Mouse (Mus musculus) liver, embryonic 16.5 days (tissue): ENCODE measurements around the gene St6gal2. TPM values are rescaled to one million over a fixed set of nuclear protein-coding genes. Genes with fewer than 3 reads are reported as not detected.

Source experiments
- ATAC-seq: fragments of 200-750 bp; cut with Nextera tagmentation; 2 replicates; pipeline ENCODE4 v1.8.0; 2017; ENCODE audit warnings: low read depth, mild to moderate bottlenecking, moderate number of reproducible peaks, moderate library complexity
- H3K27ac ChIP-seq: fragments of 300-500 bp; sonication (generic); 2 replicates; pipeline ENCODE4 v1.5.1; 2014; ENCODE audit warnings: mild to moderate bottlenecking, low read length
- H3K27me3 ChIP-seq: fragments of 300-500 bp; sonication (generic); 2 replicates; pipeline ENCODE4 v1.6.1; 2014; ENCODE audit warnings: low read depth, low read length, mixed read lengths; ENCODE audit not compliant: control insufficient read depth, insufficient read depth
- H3K36me3 ChIP-seq: fragments of 300-500 bp; sonication (generic); 2 replicates; pipeline ENCODE4 v1.6.1; 2014; ENCODE audit warnings: mild to moderate bottlenecking; ENCODE audit not compliant: control insufficient read depth, insufficient read depth
- H3K4me1 ChIP-seq: fragments of 300-500 bp; sonication (generic); 2 replicates; pipeline ENCODE4 v1.6.1; 2014; ENCODE audit warnings: low read depth, low read length, mixed read lengths; ENCODE audit not compliant: control insufficient read depth
- H3K4me2 ChIP-seq: fragments of 300-500 bp; sonication (generic); 2 replicates; pipeline ENCODE4 v1.6.1; 2014; ENCODE audit warnings: low read depth, low read length, mixed read lengths
- H3K4me3 ChIP-seq: fragments of 300-500 bp; sonication (generic); 2 replicates; pipeline ENCODE4 v1.5.1; 2014; ENCODE audit warnings: low read depth, mild to moderate bottlenecking, low read length
- H3K9ac ChIP-seq: fragments of 300-500 bp; sonication (generic); 2 replicates; pipeline ENCODE4 v1.6.1; 2014; ENCODE audit warnings: low read depth, low read length
- H3K9me3 ChIP-seq: fragments of 300-500 bp; sonication (generic); replicated peaks from 2 replicates; pipeline ENCODE4 v1.6.1; 2016; ENCODE audit warnings: low read length; ENCODE audit not compliant: control insufficient read depth
- WGBS: fragments of 180-500 bp; shearing (Covaris S2); extraction: QIAGEN DNeasy Blood & Tissue Kit; methylation state at CpG from one replicate; pipeline ENCODE4 v1.1.7; 2014; ENCODE audit not compliant: insufficient replicate concordance; 5-methylcytosine and 5-hydroxymethylcytosine counted together
- polyA plus RNA-seq: library from polyadenylated mRNA; unstranded; fragments of >200 nt; fragmentation: Nextera tagmentation; extraction: Ambion mirVana; gene quantifications from 2 replicates; pipeline ENCODE4 v1.2.1, GENCODE M21; 2015

St6gal2 gene
- not detected in 2 replicates for polyA plus RNA-seq

DNA sequence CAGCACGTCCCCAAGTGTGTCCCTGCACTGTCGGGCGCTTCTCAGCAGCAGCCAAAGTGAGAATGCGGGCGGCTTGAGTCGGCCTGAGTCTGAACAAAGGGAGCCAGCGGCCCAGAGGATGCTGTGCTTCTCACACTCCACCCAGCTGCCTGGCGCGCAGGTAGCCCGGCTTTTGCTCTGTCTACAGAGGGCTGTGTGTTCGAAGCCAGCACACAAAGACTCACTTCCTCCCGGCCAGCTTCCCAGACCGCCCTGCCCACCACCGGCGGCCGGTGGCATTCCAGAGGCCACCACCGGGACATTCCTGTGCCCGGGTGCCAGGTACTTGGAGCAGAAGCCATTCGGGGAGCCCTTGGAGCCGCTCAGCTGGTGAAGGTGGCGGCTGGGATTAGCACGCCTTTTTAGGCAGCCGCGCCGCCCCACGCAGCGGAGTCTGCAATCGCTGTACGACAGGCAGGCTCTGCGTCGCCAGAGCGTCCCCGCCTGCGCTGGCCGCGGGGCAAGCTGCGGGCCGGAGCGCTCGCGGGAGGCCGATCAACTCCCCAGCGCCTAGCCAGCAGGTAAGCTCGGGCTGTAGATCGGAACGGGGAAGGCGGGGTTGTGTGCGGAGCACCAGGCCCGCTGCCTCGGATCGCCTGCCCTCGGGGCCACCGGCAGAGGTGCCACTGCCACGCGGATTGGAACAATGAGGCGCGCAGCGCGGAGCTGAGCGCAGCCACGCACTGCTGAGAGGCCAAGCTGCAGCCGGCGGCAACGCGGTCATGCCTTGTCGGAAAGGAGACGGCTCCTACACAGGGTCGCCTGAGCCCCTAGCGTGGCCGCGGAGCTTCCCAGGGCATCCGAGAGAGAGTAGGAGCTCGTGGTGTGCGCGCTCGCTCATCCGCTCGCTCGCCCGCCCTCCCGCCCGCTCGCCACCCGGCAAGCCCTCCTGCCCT, at the start of gene St6gal2:
Gene St6gal2, plus strand, starts transcription at position 133 of the 935 bp plus-strand sequence.
- WGBS, result 2% methylated on average over 79 of the region's 84 CpGs
- H3K27me3 ChIP-seq, result peaks cover 24% of the 10 kb centered on the region
- no peak within 1 kb of the TSS for H3K9ac ChIP-seq
- H3K27ac ChIP-seq, result no peak within 1 kb of the TSS
- no peaks in the 10 kb centered on the region for H3K9me3 ChIP-seq
- H3K36me3 ChIP-seq, result no peaks in the 10 kb centered on the region
- peak within 1 kb of the TSS; percentile 39 for H3K4me2 ChIP-seq
- H3K4me1 ChIP-seq, result no peaks in the 10 kb centered on the region
- peak within 1 kb of the TSS; percentile 24 for H3K4me3 ChIP-seq
- no peak for ATAC-seq

GRCm38 (mm10) chr17:55406043-55406442, 39.1 kb upstream of the St6gal2 start:
- WGBS, result 61% methylated on average over 2 of the region's 2 CpGs
- H3K4me1 ChIP-seq, result no peaks in the 10 kb centered on the region
- no peak for ATAC-seq
- H3K36me3 ChIP-seq, result no peaks in the 10 kb centered on the region
- H3K9ac ChIP-seq, result no peak overlapping the region
- no peaks in the 10 kb centered on the region for H3K9me3 ChIP-seq
- H3K27ac ChIP-seq, result no peak overlapping the region
- no peak overlapping the region for H3K4me2 ChIP-seq
- H3K27me3 ChIP-seq, result no peaks in the 10 kb centered on the region
- no peak overlapping the region for H3K4me3 ChIP-seq

DNA sequence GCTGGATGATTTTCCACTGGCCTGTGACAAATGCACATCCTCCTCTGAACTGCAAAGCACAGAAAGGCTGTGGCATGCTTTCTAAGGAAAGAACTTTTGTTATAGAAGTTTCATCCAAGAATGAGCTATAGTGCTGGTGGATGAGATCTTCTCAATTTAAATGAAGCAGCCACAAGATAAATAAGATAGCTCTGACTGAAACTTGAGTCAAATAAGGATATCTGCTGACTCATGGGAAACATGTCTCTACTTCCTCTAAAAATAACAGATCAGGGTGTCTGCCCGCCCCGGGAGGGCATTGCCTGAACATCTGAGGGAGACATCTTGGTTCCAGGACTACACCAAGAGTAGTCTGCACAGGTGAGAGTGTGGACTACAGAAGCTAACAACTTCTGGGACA, 28.7 kb upstream of the St6gal2 start:
- ATAC-seq, result no peak
- no peaks in the 10 kb centered on the region for H3K36me3 ChIP-seq
- no peak overlapping the region for H3K4me3 ChIP-seq
- H3K9me3 ChIP-seq, result no peaks in the 10 kb centered on the region
- no peaks in the 10 kb centered on the region for H3K4me1 ChIP-seq
- H3K27ac ChIP-seq, result no peak overlapping the region
- no peaks in the 10 kb centered on the region for H3K27me3 ChIP-seq
- no peak overlapping the region for H3K4me2 ChIP-seq
- no peak overlapping the region for H3K9ac ChIP-seq
- 46% methylated on average over 2 of the region's 2 CpGs for WGBS

DNA sequence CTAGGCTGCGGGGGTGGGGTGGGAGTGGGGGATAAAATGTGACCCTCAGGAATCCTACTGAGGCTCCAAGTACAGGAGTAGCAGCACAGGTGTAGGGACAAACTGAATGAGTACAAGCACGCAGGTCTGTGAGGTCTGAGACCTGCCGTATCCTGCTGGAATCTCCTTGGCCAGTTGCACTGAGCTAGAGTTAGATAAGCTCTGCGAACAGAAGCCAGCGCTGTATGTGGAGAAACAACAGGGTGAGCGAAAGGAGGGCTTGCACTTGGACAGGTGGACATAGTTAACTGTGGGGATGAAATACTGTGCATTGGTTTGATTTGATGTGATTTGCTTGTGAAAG, 974 bp downstream of the St6gal2 start:
- Histone ChIP-seq H3K4me3 (no peak overlapping the region), H3K9ac (no peak overlapping the region), H3K27ac (no peak overlapping the region), H3K4me1 (no peaks in the 10 kb centered on the region), H3K27me3 (peaks cover 24% of the 10 kb centered on the region), H3K4me2 (no peak overlapping the region; the same call in 1 of the 2 replicates), H3K36me3 (no peaks in the 10 kb centered on the region), H3K9me3 (no peaks in the 10 kb centered on the region)
- no peak for ATAC-seq
- WGBS, result 3% methylated on average over 6 of the region's 6 CpGs

DNA sequence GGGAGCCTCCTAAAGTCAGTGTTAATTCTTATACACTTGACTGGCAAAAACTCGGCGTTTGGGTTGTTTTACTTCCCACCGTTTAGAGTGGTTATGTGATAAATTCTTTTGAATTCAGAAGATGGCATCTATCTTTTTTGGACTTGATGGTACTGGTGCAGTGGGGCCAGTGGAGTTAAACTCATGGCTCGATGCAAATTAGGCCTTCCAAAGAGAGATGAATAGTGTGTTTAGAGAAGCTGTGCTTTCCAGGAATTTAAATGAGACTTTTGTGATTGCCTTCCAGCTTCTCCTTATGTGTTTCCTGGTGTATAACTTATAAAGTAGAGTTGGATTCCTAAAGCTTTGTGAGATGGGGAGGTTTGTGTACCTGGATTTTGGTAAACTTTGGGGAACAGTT, 1.5 kb downstream of the St6gal2 start:
- no peak overlapping the region for H3K4me2 ChIP-seq
- H3K4me1 ChIP-seq, result no peaks in the 10 kb centered on the region
- 29% methylated on average over 4 of the region's 4 CpGs for WGBS
- no peak overlapping the region for H3K27ac ChIP-seq
- peaks cover 24% of the 10 kb centered on the region for H3K27me3 ChIP-seq
- H3K9ac ChIP-seq, result no peak overlapping the region
- H3K36me3 ChIP-seq, result no peaks in the 10 kb centered on the region
- H3K4me3 ChIP-seq, result no peak overlapping the region
- ATAC-seq, result no peak
- H3K9me3 ChIP-seq, result no peaks in the 10 kb centered on the region

- WGBS, result 42% methylated on average over 2 of the region's 2 CpGs
- no peaks in the 10 kb centered on the region for H3K4me1 ChIP-seq
- H3K27ac ChIP-seq, result no peak overlapping the region
- ATAC-seq, result no peak
- no peak overlapping the region for H3K9ac ChIP-seq
- no peaks in the 10 kb centered on the region for H3K36me3 ChIP-seq
- no peak overlapping the region for H3K4me2 ChIP-seq
- H3K27me3 ChIP-seq, result peaks cover 10% of the 10 kb centered on the region
- no peak overlapping the region for H3K4me3 ChIP-seq
- H3K9me3 ChIP-seq, result no peaks in the 10 kb centered on the region
Measured at GRCm38 (mm10) chr17:55450943-55451342, 5.8 kb downstream of the St6gal2 start.

DNA sequence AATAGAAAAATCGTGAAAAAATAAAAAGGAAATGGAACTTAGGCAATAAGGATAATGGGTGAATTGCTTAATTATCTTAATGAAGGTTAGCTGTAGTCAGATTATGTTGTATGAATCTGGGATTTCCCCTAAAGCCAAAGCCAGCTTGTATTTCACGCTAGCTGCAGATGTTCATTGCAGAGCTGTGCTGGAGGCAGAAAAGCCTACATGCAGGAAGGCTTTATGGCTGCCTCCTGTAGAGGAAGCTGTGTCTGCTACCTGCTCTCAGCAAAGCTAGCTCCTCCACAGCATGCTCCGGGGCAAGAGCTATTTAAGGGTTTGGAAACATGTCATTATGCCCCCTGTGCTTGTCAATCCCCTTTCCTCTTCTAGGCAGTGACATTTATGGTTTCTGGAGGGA, 9.3 kb downstream of the St6gal2 start:
- no peak for ATAC-seq
- WGBS, result 30% methylated on average over 3 of the region's 3 CpGs
- Histone ChIP-seq H3K36me3 (no peaks in the 10 kb centered on the region), H3K4me2 (no peak overlapping the region), H3K9ac (no peak overlapping the region), H3K9me3 (no peaks in the 10 kb centered on the region), H3K27ac (no peak overlapping the region), H3K4me3 (no peak overlapping the region), H3K4me1 (no peaks in the 10 kb centered on the region), H3K27me3 (no peaks in the 10 kb centered on the region)

GRCm38 (mm10) chr17:55460187-55460586, 15.0 kb downstream of the St6gal2 start:
- no peak overlapping the region for H3K27ac ChIP-seq
- H3K36me3 ChIP-seq, result no peaks in the 10 kb centered on the region
- no peaks in the 10 kb centered on the region for H3K9me3 ChIP-seq
- H3K4me3 ChIP-seq, result no peak overlapping the region
- H3K27me3 ChIP-seq, result no peaks in the 10 kb centered on the region
- H3K4me1 ChIP-seq, result no peaks in the 10 kb centered on the region
- ATAC-seq, result no peak
- no peak overlapping the region for H3K9ac ChIP-seq
- WGBS, result 46% methylated on average over 1 of the region's 1 CpGs
- no peak overlapping the region for H3K4me2 ChIP-seq

DNA sequence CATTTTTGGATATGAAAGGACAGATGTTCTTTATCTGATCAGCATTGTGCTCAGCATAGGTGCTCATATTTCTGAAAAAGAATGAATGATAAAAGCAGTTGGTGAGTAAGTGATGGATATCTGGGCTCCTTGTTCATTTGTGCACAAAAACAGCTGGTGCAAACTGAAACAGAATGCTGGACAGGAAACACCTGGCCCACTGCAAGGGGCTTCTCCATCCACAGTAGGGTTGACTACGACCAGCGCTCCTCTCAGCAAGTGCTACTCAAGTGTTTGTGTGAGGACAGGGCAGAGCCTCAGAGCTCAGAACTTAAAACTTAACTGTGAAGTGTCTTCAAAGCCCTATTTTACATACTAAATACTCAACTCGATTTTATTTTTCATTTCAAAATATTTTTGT, 22.4 kb downstream of the St6gal2 start:
- Histone ChIP-seq H3K27me3 (no peaks in the 10 kb centered on the region), H3K4me2 (no peak overlapping the region), H3K36me3 (no peaks in the 10 kb centered on the region), H3K27ac (no peak overlapping the region), H3K4me3 (no peak overlapping the region), H3K9ac (no peak overlapping the region), H3K9me3 (no peaks in the 10 kb centered on the region), H3K4me1 (no peaks in the 10 kb centered on the region)
- WGBS, result 54% methylated on average over 3 of the region's 3 CpGs
- ATAC-seq, result no peak
